Comparison of ENCODE assay signal across 19 mouse cellular contexts in the genomic region with DNA sequence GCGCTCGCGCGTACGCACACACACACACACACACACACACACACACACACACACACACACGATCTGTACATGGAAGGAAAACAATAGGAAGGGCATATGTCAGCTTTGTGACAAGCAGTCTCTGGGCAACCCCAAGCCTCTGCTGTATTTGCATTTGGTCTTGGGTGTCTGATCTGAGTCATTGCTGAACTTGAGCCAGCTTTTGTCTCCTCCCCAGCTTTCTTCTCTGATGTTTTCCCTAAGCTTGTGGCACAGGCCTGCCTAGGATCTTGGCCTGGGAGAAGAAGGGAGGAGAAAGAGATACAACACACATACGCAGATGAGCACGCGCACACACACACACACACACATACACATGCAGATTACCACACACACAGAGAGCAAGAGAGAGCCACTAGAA. TPM values are rescaled to one million over a fixed set of nuclear protein-coding genes. Genes with fewer than 3 reads are reported as not detected.
A peak's percentile ranks its signal among the peaks of the same experiment; 100 is the strongest.
DNase-seq lines count a peak whose midpoint lies in the region; ATAC-seq and TF ChIP-seq lines count a peak whose summit lies in the region.
"Had no signal": no experiment of that assay in that cellular context is flagged by ENCODE, and none has a peak within 500 bp of the region (broad histone marks: within the 10 kb centered on the region; RNA-seq: fewer than 3 reads in every experiment).

No protein-coding gene starts in this region.

- no peaks in the 10 kb centered on the region for H3K27me3 ChIP-seq in intestine, embryonic 16.5 days (replicated peaks; ENCODE audit: control insufficient read depth, insufficient read depth, low read length)
- H3K27me3 ChIP-seq in intestine, postnatal 0 days (replicated peaks; ENCODE audit: control insufficient read depth, insufficient read depth, low read length), result no peaks in the 10 kb centered on the region
- no peaks in the 10 kb centered on the region for H3K27me3 ChIP-seq in stomach, postnatal 0 days (ENCODE audit: control insufficient read depth, insufficient read depth, low read length)
- no peaks in the 10 kb centered on the region for H3K27me3 ChIP-seq in forebrain, embryonic 15.5 days
- H3K27me3 ChIP-seq: embryonic facial prominence, embryonic 15.5 days; heart, embryonic 13.5 days; hindbrain, embryonic 15.5 days; kidney, embryonic 15.5 days had no signal

- peak; percentile 50 for DNase-seq in testis, postnatal 14 days (ENCODE audit: low spot score)
- DNase-seq in testis, postnatal 10 days (ENCODE audit: low spot score), result no peak
- DNase-seq in adrenal gland, postnatal 14 days, result peak; percentile 66
- DNase-seq in stomach, postnatal 0 days (ENCODE audit: low spot score), result peak; percentile 52
- DNase-seq: cerebellum, adult 9-10 months; gastrocnemius, adult 2 months; liver, postnatal 0 days; midbrain, embryonic 14.5 days; thymus, adult 2 months had no signal

- H3K4me1 ChIP-seq in intestine, embryonic 16.5 days (ENCODE audit: control insufficient read depth, insufficient read depth, low read length), result peaks cover 5% of the 10 kb centered on the region; the same call in 1 of the 2 replicates
- H3K4me1 ChIP-seq in intestine, postnatal 0 days (replicated peaks; ENCODE audit: control insufficient read depth, insufficient read depth, low read length), result no peaks in the 10 kb centered on the region
- 0 out of 2 replicates have a peak, but pooled peaks cover 3% of the 10 kb centered on the region for H3K4me1 ChIP-seq in stomach, postnatal 0 days (replicated peaks; ENCODE audit: control insufficient read depth, insufficient read depth)
- H3K4me1 ChIP-seq in forebrain, embryonic 15.5 days, result no peaks in the 10 kb centered on the region

- H3K27ac ChIP-seq in intestine, embryonic 16.5 days (ENCODE audit: low read length), result no peak overlapping the region
- H3K27ac ChIP-seq in intestine, postnatal 0 days (ENCODE audit: low read depth, low read length), result no peak overlapping the region
- H3K27ac ChIP-seq in stomach, postnatal 0 days (replicated peaks), result peak overlapping the region; percentile 49
- no peak overlapping the region for H3K27ac ChIP-seq in forebrain, embryonic 15.5 days (replicated peaks)
- H3K27ac ChIP-seq: embryonic facial prominence, embryonic 15.5 days; gastrocnemius, adult 2 months; heart, embryonic 13.5 days; hindbrain, embryonic 15.5 days had no signal

- no peak for TF ChIP-seq EP300 in stomach, postnatal 0 days (optimal IDR thresholded peaks at IDR 0.05)

- no peak overlapping the region for H3K4me2 ChIP-seq in intestine, embryonic 16.5 days (ENCODE audit: low read depth, low read length)
- H3K4me2 ChIP-seq in intestine, postnatal 0 days (replicated peaks; ENCODE audit: low read depth), result no peak overlapping the region
- no peak overlapping the region for H3K4me2 ChIP-seq in stomach, postnatal 0 days (replicated peaks; ENCODE audit: low read depth)
- H3K4me2 ChIP-seq in forebrain, embryonic 15.5 days (replicated peaks), result no peak overlapping the region
- H3K4me2 ChIP-seq: embryonic facial prominence, embryonic 15.5 days; heart, embryonic 13.5 days; hindbrain, embryonic 15.5 days; kidney, embryonic 15.5 days had no signal

- 83% methylated on average over 9 of the region's 9 CpGs for WGBS in intestine, embryonic 16.5 days
- WGBS in intestine, postnatal 0 days, result 83% methylated on average over 9 of the region's 9 CpGs
- WGBS in stomach, postnatal 0 days, result 56% methylated on average over 9 of the region's 9 CpGs
- 90% methylated on average over 9 of the region's 9 CpGs for WGBS in forebrain, embryonic 15.5 days

- H3K9me3 ChIP-seq in intestine, embryonic 16.5 days (ENCODE audit: control insufficient read depth, low read length), result no peaks in the 10 kb centered on the region
- H3K9me3 ChIP-seq in intestine, postnatal 0 days (ENCODE audit: control insufficient read depth), result no peaks in the 10 kb centered on the region
- H3K9me3 ChIP-seq in stomach, postnatal 0 days (ENCODE audit: control insufficient read depth, low read length), result no peaks in the 10 kb centered on the region
- no peaks in the 10 kb centered on the region for H3K9me3 ChIP-seq in forebrain, embryonic 15.5 days
- H3K9me3 ChIP-seq: embryonic facial prominence, embryonic 15.5 days; heart, embryonic 13.5 days; hindbrain, embryonic 15.5 days; kidney, embryonic 15.5 days had no signal

- no peak overlapping the region for H3K4me3 ChIP-seq in intestine, embryonic 16.5 days (ENCODE audit: low read length)
- H3K4me3 ChIP-seq in intestine, postnatal 0 days (ENCODE audit: low read depth, low read length), result no peak overlapping the region
- H3K4me3 ChIP-seq in stomach, postnatal 0 days (ENCODE audit: low read depth, low read length), result no peak overlapping the region
- H3K4me3 ChIP-seq in forebrain, embryonic 15.5 days, result no peak overlapping the region
- H3K4me3 ChIP-seq: embryonic facial prominence, embryonic 15.5 days; gastrocnemius, adult 2 months; heart, embryonic 13.5 days; hindbrain, embryonic 15.5 days; kidney, embryonic 15.5 days had no signal

- H3K36me3 ChIP-seq in intestine, embryonic 16.5 days (ENCODE audit: control insufficient read depth, insufficient read depth, low read length), result no peaks in the 10 kb centered on the region
- H3K36me3 ChIP-seq in intestine, postnatal 0 days (ENCODE audit: control insufficient read depth, insufficient read depth), result no peaks in the 10 kb centered on the region
- H3K36me3 ChIP-seq in stomach, postnatal 0 days (ENCODE audit: control insufficient read depth, insufficient read depth, low read length), result no peaks in the 10 kb centered on the region
- H3K36me3 ChIP-seq in forebrain, embryonic 15.5 days, result no peaks in the 10 kb centered on the region
- H3K36me3 ChIP-seq: embryonic facial prominence, embryonic 15.5 days; heart, embryonic 13.5 days; hindbrain, embryonic 15.5 days; kidney, embryonic 15.5 days had no signal

- no peak overlapping the region for H3K9ac ChIP-seq in intestine, embryonic 16.5 days (ENCODE audit: low read depth, low read length)
- no peak overlapping the region for H3K9ac ChIP-seq in intestine, postnatal 0 days (ENCODE audit: low read depth, low read length)
- no peak overlapping the region for H3K9ac ChIP-seq in stomach, postnatal 0 days (ENCODE audit: low read length)
- no peak overlapping the region for H3K9ac ChIP-seq in forebrain, embryonic 15.5 days (replicated peaks)
- H3K9ac ChIP-seq: embryonic facial prominence, embryonic 15.5 days; heart, embryonic 13.5 days; hindbrain, embryonic 15.5 days; kidney, embryonic 15.5 days; liver, postnatal 0 days had no signal

- ATAC-seq in intestine, embryonic 16.5 days, result peak; percentile 16; the same call in 1 of the 2 replicates
- no peak for ATAC-seq in intestine, postnatal 0 days
- ATAC-seq in stomach, postnatal 0 days (ENCODE audit: low FRiP score, low TSS enrichment), result peak; percentile 47
- no peak for ATAC-seq in megakaryocyte-erythroid progenitor cell, adult 5-6 weeks (replicated peaks; ENCODE audit: low FRiP score, low TSS enrichment, poor library complexity, severe bottlenecking)
- no peak for ATAC-seq in forebrain, embryonic 15.5 days (replicated peaks)
- ATAC-seq: liver, postnatal 0 days had no signal

- TF ChIP-seq CTCF in intestine, postnatal 0 days (IDR thresholded peaks at IDR 0.05; ENCODE audit: low read depth), result no peak
- no peak for TF ChIP-seq CTCF in stomach, postnatal 0 days (IDR thresholded peaks at IDR 0.05; ENCODE audit: low read depth)

RNA-seq across cellular contexts. Expression of gene Ppp1r36, which starts 46.1 kb away (rescaled TPM):
- 0.99 and 1.5 TPM in 2 replicates for polyA plus RNA-seq in intestine, embryonic 16.5 days (2015; fragmentation: Nextera tagmentation; extraction: Ambion mirVana)
- 0.90 and 1.1 TPM in 2 replicates for polyA plus RNA-seq in intestine, postnatal 0 days (2015; fragmentation: Nextera tagmentation; extraction: Ambion mirVana)
- 0.34 TPM in 1 of 2 replicates, not detected in the other for total RNA-seq in adrenal gland, postnatal 14 days (2021)
- polyA plus RNA-seq in stomach, postnatal 0 days (2015; fragmentation: Nextera tagmentation; extraction: Ambion mirVana), result 3.5 and 4.9 TPM in 2 replicates
- total RNA-seq in megakaryocyte-erythroid progenitor cell, adult 5-6 weeks (2014; fragmentation: Nextera tagmentation), result not detected in 2 replicates
- not detected in 2 replicates for total RNA-seq in megakaryocyte-erythroid progenitor cell, adult 5-6 weeks (2017)
- 1.2 TPM in 2 replicates for polyA plus RNA-seq in forebrain, embryonic 15.5 days (2015; fragmentation: Nextera tagmentation; extraction: Ambion mirVana)
- total RNA-seq: gastrocnemius, adult 2 months; neutrophil, adult 5-6 weeks had no signal
- polyA plus RNA-seq: small intestine, adult 2 months; thymus, adult 2 months had no signal

RNA-seq across cellular contexts. Expression of gene Hspa2, which starts 59.4 kb away (rescaled TPM):
- 11.6 and 12.5 TPM in 2 replicates for polyA plus RNA-seq in intestine, embryonic 16.5 days (2015; fragmentation: Nextera tagmentation; extraction: Ambion mirVana)
- polyA plus RNA-seq in intestine, postnatal 0 days (2015; fragmentation: Nextera tagmentation; extraction: Ambion mirVana), result 16.9 and 23.5 TPM in 2 replicates
- total RNA-seq in adrenal gland, postnatal 14 days (2021), result 21.9 and 23.3 TPM in 2 replicates
- polyA plus RNA-seq in stomach, postnatal 0 days (2015; fragmentation: Nextera tagmentation; extraction: Ambion mirVana), result 18.8 and 18.9 TPM in 2 replicates
- 2.3 and 2.8 TPM in 2 replicates for total RNA-seq in megakaryocyte-erythroid progenitor cell, adult 5-6 weeks (2014; fragmentation: Nextera tagmentation)
- total RNA-seq in megakaryocyte-erythroid progenitor cell, adult 5-6 weeks (2017), result 11.6 and 14.6 TPM in 2 replicates
- 4.5 and 5.7 TPM in 2 replicates for polyA plus RNA-seq in forebrain, embryonic 15.5 days (2015; fragmentation: Nextera tagmentation; extraction: Ambion mirVana)

Comparison
In these comparisons a context has a peak if more than half of its experiments do, and no peak if none do; other contexts are left out.
1. ATAC-seq: peak in intestine, embryonic 16.5 days (single experiment) and stomach, postnatal 0 days (single experiment); none in intestine, postnatal 0 days (single experiment), megakaryocyte-erythroid progenitor cell, adult 5-6 weeks (single experiment) and forebrain, embryonic 15.5 days (single experiment).